Mouse (Mus musculus) G1E (cell line): Measurements from ENCODE around the gene Cyp26c1. TPM values are rescaled to one million over a fixed set of nuclear protein-coding genes. Genes with fewer than 3 reads are reported as not detected.

Experiments used
- ATAC-seq: 2 replicates; pipeline ENCODE4 v1.8.0; 2016; ENCODE audit warnings: mild to moderate bottlenecking; ENCODE audit not compliant: insufficient number of reproducible peaks, poor library complexity, low FRiP score, severe bottlenecking; ENCODE audit errors: extremely low read depth
- DNase-seq: peaks from one replicate; pipeline ENCODE4 v3.0.0; 2012; ENCODE audit warnings: low spot score
- H3K27me3 ChIP-seq: 2 replicates; pipeline ENCODE4 v1.6.1; 2012; ENCODE audit warnings: mild to moderate bottlenecking, low read length, inconsistent platforms; ENCODE audit not compliant: insufficient read depth
- H3K36me3 ChIP-seq: replicated peaks from 2 replicates; pipeline ENCODE3; 2012; ENCODE audit warnings: mild to moderate bottlenecking, inconsistent platforms
- H3K4me1 ChIP-seq: 2 replicates; pipeline ENCODE4 v1.6.1; 2012; ENCODE audit warnings: low read depth, low read length, inconsistent platforms, mixed read lengths; ENCODE audit not compliant: insufficient read depth
- H3K4me3 ChIP-seq: 2 replicates; pipeline ENCODE4 v1.5.1; 2012; ENCODE audit warnings: low read depth, mild to moderate bottlenecking, inconsistent platforms, low read length, moderate library complexity, mixed read lengths
- H3K9me3 ChIP-seq: replicated peaks from 2 replicates; pipeline ENCODE4 v1.6.1; 2012; ENCODE audit warnings: inconsistent platforms
- CTCF ChIP-seq: IDR thresholded peaks from 2 replicates; pipeline ENCODE4 v1.5.1; 2012; ENCODE audit warnings: low read depth, low read length, inconsistent platforms, mixed read lengths
- GATA1 ChIP-seq: IDR thresholded peaks from 2 replicates; pipeline ENCODE4 v1.6.1; 2012; ENCODE audit warnings: borderline replicate concordance, low read length, inconsistent platforms, mixed read lengths
- GATA2 ChIP-seq: IDR thresholded peaks from 2 replicates; pipeline ENCODE4 v1.6.1; 2012; ENCODE audit warnings: low read depth, low read length, inconsistent platforms, borderline replicate concordance
- POLR2AphosphoS5 ChIP-seq: IDR thresholded peaks from 2 replicates; pipeline ENCODE4 v1.6.1; 2012; ENCODE audit warnings: low read depth, low read length, inconsistent platforms; ENCODE audit not compliant: insufficient replicate concordance
- TAL1 ChIP-seq: conservative IDR thresholded peaks from 2 replicates; pipeline ENCODE4 v1.6.1; 2012; ENCODE audit warnings: low read depth, low read length, inconsistent platforms, mixed read lengths
- polyA plus RNA-seq: library from polyadenylated mRNA; stranded (reverse); fragments of >175 nt; gene quantifications from 2 replicates; pipeline ENCODE4 v1.2.3, GENCODE M21; 2012
- total RNA-seq, 2 experiments: library from RNA; stranded (forward) in 1 of 2; stranded (reverse) in 1 of 2; fragments of 200-1000 nt in 1 of 2; fragments of >200 nt in 1 of 2; fragmentation: Nextera tagmentation in 1 of 2; gene quantifications; 2 replicates each; pipeline ENCODE4 v1.2.3; 2014 to 2017

Cyp26c1 gene
- total and polyA plus RNA-seq, 3 experiments = 0.10 to 0.75 (median 0.33) TPM

- ATAC-seq = no peak
- no peak for DNase-seq
- Histone ChIP-seq H3K27me3 (no peaks in the 10 kb centered on the region), H3K4me3 (no peak overlapping the region), H3K9me3 (peaks cover 5% of the 10 kb centered on the region; the same call in 1 of the 2 replicates), H3K4me1 (no peaks in the 10 kb centered on the region; the same call in 1 of the 2 replicates), H3K36me3 (peaks cover 98% of the 10 kb centered on the region)
- TF ChIP-seq POLR2AphosphoS5 = no peak
- no peak for TF ChIP-seq CTCF
- TF ChIP-seq GATA1 = no peak
- TF ChIP-seq TAL1 = no peak
- TF ChIP-seq GATA2 = no peak
Measured at GRCm38 (mm10) chr19:37689478-37689877, 4.1 kb downstream of the Cyp26c1 start.

GRCm38 (mm10) chr19:37690716-37691115, 5.3 kb downstream of the Cyp26c1 start:
- no peak overlapping the region for H3K4me3 ChIP-seq
- ATAC-seq (no peak), DNase-seq (no peak)
- H3K4me1 ChIP-seq = no peaks in the 10 kb centered on the region; the same call in 1 of the 2 replicates
- H3K36me3 ChIP-seq = peaks cover 95% of the 10 kb centered on the region
- H3K9me3 ChIP-seq = peaks cover 9% of the 10 kb centered on the region
- no peak for TF ChIP-seq POLR2AphosphoS5
- TF ChIP-seq GATA2 = no peak
- TF ChIP-seq CTCF = no peak
- TF ChIP-seq TAL1 = no peak
- TF ChIP-seq GATA1 = no peak
- no peaks in the 10 kb centered on the region for H3K27me3 ChIP-seq

- peaks cover 25% of the 10 kb centered on the region for H3K9me3 ChIP-seq
- H3K4me1 ChIP-seq = no peaks in the 10 kb centered on the region
- no peak for DNase-seq
- peaks cover 85% of the 10 kb centered on the region for H3K36me3 ChIP-seq
- 0 out of 2 replicates have a peak overlapping the region, but pooled peaks have one; percentile 6 for H3K4me3 ChIP-seq
- no peak for ATAC-seq
- TF ChIP-seq GATA1 (no peak), GATA2 (no peak), TAL1 (no peak), POLR2AphosphoS5 (no peak), CTCF (no peak)
- H3K27me3 ChIP-seq = peaks cover 2% of the 10 kb centered on the region; the same call in 1 of the 2 replicates
Measured at GRCm38 (mm10) chr19:37692879-37693278, 7.5 kb downstream of the Cyp26c1 start.

GRCm38 (mm10) chr19:37695146-37695545, 9.8 kb downstream of the Cyp26c1 start:
- ATAC-seq (no peak), DNase-seq (no peak)
- Histone ChIP-seq H3K27me3 (peaks cover 15% of the 10 kb centered on the region; the same call in 1 of the 2 replicates), H3K4me1 (no peaks in the 10 kb centered on the region; the same call in 1 of the 2 replicates), H3K4me3 (no peak overlapping the region), H3K9me3 (peaks cover 38% of the 10 kb centered on the region), H3K36me3 (peaks cover 74% of the 10 kb centered on the region)
- TF ChIP-seq CTCF = no peak
- no peak for TF ChIP-seq GATA2
- no peak for TF ChIP-seq POLR2AphosphoS5
- TF ChIP-seq TAL1 = no peak
- no peak for TF ChIP-seq GATA1

- Histone ChIP-seq H3K27me3 (peaks cover 17% of the 10 kb centered on the region; the same call in 1 of the 2 replicates), H3K36me3 (peaks cover 68% of the 10 kb centered on the region), H3K9me3 (peaks cover 38% of the 10 kb centered on the region), H3K4me3 (no peak overlapping the region), H3K4me1 (no peaks in the 10 kb centered on the region; the same call in 1 of the 2 replicates)
- no peak for ATAC-seq
- no peak for TF ChIP-seq GATA1
- no peak for TF ChIP-seq CTCF
- TF ChIP-seq TAL1 = no peak
- TF ChIP-seq POLR2AphosphoS5 = no peak
- no peak for TF ChIP-seq GATA2
- DNase-seq = no peak
Measured at GRCm38 (mm10) chr19:37695762-37696602, 10.6 kb downstream of the Cyp26c1 start.

GRCm38 (mm10) chr19:37696603-37697334, 11.4 kb downstream of the Cyp26c1 start:
- Histone ChIP-seq H3K27me3 (peaks cover 17% of the 10 kb centered on the region; the same call in 1 of the 2 replicates), H3K4me1 (peaks cover under 1% of the 10 kb centered on the region), H3K4me3 (no peak overlapping the region), H3K36me3 (peaks cover 61% of the 10 kb centered on the region), H3K9me3 (peaks cover 38% of the 10 kb centered on the region)
- no peak for DNase-seq
- no peak for ATAC-seq
- TF ChIP-seq CTCF (no peak), TAL1 (no peak), GATA2 (no peak), GATA1 (no peak), POLR2AphosphoS5 (no peak)
